Mouse (Mus musculus): ENCODE results near the gene B3galt5. TPM values are rescaled to one million over a fixed set of nuclear protein-coding genes. Genes with fewer than 3 reads are reported as not detected.

Gene B3galt5
- polyA plus RNA-seq, 1 experiment, result 9.7 TPM

DNA sequence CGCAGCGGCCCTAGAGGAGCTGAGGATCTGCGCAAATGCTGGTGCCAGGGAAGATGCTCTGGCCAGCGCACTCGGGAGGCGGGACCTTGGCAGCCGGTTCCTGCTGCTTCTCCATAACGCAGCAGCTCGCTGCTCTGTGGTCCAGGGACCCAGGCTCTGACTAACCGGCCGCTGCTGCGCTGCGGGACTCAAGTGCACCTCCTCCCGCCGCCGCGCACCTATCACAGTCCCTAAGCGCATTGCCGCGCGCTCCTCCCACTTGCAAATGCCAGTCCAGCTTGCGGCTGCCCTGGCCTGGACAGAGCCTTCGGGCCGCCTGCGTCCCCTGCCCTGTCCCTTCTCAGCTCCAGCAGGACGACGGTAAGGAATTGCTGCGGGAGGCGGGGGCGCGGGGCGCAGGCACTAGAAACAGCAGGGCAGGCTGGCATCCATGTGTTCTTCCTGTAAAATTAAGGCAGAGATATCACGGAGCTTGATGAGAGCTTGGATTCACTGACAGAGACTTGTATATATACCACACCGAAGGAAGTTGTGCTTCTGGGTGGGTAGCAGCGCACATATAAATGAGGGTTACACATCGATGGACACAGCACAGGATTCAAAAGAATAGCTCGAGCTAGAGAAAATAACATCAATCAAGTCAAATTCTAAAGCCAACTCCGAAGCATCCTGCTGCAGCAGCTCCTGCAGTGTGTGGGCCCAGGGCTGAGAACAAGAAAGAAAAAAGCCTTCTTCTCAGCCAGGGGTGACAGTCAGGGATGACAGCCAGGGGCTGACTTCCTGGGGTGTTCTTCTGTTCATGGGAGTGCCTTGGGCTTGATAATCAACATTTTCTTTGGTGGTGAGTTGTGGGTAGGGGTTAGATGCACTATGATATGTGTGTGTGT is 45.4 kb downstream of the B3galt5 start:
- H3K27ac ChIP-seq (ENCODE audit: insufficient read depth, low read depth, low read length), result no peak overlapping the region
- no peaks in the 10 kb centered on the region for H3K27me3 ChIP-seq (replicated peaks; ENCODE audit: control insufficient read depth, insufficient read depth, low read length)
- H3K4me1 ChIP-seq (ENCODE audit: control insufficient read depth, insufficient read depth, low read length), result peaks cover 8% of the 10 kb centered on the region; the same call in 1 of the 2 replicates
- WGBS, result 14% methylated on average over 38 of the region's 38 CpGs
- H3K36me3 ChIP-seq (ENCODE audit: control insufficient read depth, insufficient read depth, low read length), result no peaks in the 10 kb centered on the region
- peak; percentile 62 for DNase-seq
- TF ChIP-seq POLR2A (IDR thresholded peaks at IDR 0.05; ENCODE audit: low read depth, low read length), result no peak
- TF ChIP-seq CTCF (conservative IDR thresholded peaks at IDR 0.05; ENCODE audit: insufficient read depth, insufficient read length, low read depth, low read length), result no peak
- no peak overlapping the region for H3K4me3 ChIP-seq (ENCODE audit: insufficient read depth, low read depth, low read length)

DNA sequence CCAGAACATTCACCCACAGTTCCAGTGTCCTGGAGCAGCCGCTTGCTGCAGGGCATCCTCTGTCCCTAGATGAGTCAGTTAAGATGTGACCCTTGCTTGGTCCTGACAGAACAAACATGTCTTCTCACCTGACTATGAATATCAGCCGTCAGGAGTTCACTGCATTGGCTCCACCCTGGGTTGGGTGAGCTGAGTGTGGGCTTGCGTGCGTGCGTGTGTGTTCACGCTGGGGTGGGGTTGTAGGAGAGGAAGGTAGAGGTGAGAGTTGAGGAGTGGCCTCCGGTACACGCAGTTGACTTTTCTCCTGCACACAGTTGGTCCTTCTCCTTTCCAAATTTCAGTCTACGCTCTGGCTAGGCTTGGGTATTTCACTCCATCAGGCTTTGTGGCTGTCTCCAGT is 47.0 kb downstream of the B3galt5 start:
- H3K27ac ChIP-seq (ENCODE audit: insufficient read depth, low read depth, low read length), result no peak overlapping the region
- H3K27me3 ChIP-seq (replicated peaks; ENCODE audit: control insufficient read depth, insufficient read depth, low read length), result no peaks in the 10 kb centered on the region
- 94% methylated on average over 9 of the region's 9 CpGs for WGBS
- no peaks in the 10 kb centered on the region for H3K36me3 ChIP-seq (ENCODE audit: control insufficient read depth, insufficient read depth, low read length)
- no peak overlapping the region for H3K4me3 ChIP-seq (ENCODE audit: insufficient read depth, low read depth, low read length)
- DNase-seq, result no peak
- TF ChIP-seq CTCF (conservative IDR thresholded peaks at IDR 0.05; ENCODE audit: insufficient read depth, insufficient read length, low read depth, low read length) (no peak), POLR2A (IDR thresholded peaks at IDR 0.05; ENCODE audit: low read depth, low read length) (no peak)
- peaks cover 8% of the 10 kb centered on the region; the same call in 1 of the 2 replicates for H3K4me1 ChIP-seq (ENCODE audit: control insufficient read depth, insufficient read depth, low read length)

DNA sequence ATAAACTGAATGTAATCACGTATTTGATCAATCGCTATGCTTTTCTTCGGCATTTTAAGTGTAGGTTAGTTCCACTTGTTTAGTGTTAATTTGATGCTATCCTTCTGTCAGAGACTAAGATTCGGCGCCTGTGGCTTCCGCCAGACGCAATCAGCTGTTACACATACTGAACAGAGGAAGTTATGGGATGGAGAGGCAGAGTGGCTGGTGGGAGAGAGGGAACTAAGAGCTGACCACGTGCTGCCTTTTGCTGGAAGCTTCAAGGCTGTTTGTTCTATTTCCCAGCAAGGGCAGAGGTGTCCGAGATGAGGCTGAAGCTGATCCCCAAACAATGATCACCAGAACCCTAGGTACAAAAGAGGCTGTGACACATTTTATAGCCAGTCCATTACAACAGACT is 56.3 kb downstream of the B3galt5 start:
- H3K27ac ChIP-seq (ENCODE audit: insufficient read depth, low read depth, low read length), result no peak overlapping the region
- no peak overlapping the region for H3K4me3 ChIP-seq (ENCODE audit: insufficient read depth, low read depth, low read length)
- DNase-seq, result no peak
- 71% methylated on average over 9 of the region's 9 CpGs for WGBS
- H3K36me3 ChIP-seq (ENCODE audit: control insufficient read depth, insufficient read depth, low read length), result no peaks in the 10 kb centered on the region
- no peak for TF ChIP-seq POLR2A (IDR thresholded peaks at IDR 0.05; ENCODE audit: low read depth, low read length)
- no peak for TF ChIP-seq CTCF (conservative IDR thresholded peaks at IDR 0.05; ENCODE audit: insufficient read depth, insufficient read length, low read depth, low read length)
- no peaks in the 10 kb centered on the region for H3K27me3 ChIP-seq (replicated peaks; ENCODE audit: control insufficient read depth, insufficient read depth, low read length)
- H3K4me1 ChIP-seq (ENCODE audit: control insufficient read depth, insufficient read depth, low read length), result no peaks in the 10 kb centered on the region

DNA sequence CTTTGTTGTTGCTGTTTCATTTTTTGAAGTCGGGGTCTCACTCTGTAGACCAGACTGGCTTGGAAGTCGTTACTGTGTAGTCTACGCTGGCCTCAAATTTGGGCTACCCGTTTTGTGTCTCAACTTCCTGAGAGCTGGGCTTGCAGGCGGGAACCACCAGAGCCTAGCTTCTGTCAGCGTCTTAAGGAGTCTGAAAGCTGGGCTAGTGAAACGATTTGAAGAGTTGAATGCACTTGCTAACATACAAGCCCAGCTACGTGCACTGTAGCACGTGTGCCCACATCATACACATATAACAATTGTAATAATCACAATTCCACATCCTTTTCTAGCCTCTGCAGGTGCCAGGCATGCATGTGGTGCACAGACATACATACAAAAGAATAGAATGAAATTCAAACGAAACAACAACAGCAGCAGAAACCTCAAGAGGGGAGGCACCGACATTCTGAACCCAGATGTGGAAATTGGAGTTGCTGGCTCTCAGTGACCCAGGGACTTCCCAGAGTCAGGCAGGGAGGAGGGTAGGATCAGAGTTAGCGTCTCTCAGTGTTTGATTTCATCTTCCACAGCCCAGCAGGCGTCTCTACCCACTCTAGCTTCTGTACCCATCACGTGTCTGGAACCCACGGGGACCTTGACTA is 57.1 kb downstream of the B3galt5 start:
- TF ChIP-seq CTCF (conservative IDR thresholded peaks at IDR 0.05; ENCODE audit: insufficient read depth, insufficient read length, low read depth, low read length) (no peak), POLR2A (IDR thresholded peaks at IDR 0.05; ENCODE audit: low read depth, low read length) (no peak)
- no peak overlapping the region for H3K4me3 ChIP-seq (ENCODE audit: insufficient read depth, low read depth, low read length)
- H3K27ac ChIP-seq (ENCODE audit: insufficient read depth, low read depth, low read length), result no peak overlapping the region

DNA sequence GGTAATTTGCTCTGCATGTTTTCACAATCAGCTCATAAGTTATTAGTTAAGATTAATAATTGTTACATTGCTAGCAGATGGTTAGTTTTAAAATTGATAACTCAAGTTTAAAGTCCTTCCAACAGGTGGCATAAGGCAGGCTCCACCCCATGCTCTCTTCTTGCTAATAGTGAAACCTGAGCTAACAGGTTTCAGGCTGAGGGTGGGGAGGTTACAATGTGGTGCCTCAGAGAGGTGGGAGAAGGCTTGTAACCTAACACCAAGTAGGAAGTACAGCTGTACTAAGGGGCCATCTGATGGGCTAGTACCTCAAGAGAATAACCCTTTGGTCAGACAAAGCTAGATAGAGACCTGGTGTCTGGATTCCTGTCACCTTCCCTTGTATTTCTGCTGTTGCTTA is 62.5 kb downstream of the B3galt5 start:
- Histone ChIP-seq H3K27ac (ENCODE audit: insufficient read depth, low read depth, low read length) (no peak overlapping the region), H3K27me3 (replicated peaks; ENCODE audit: control insufficient read depth, insufficient read depth, low read length) (no peaks in the 10 kb centered on the region), H3K36me3 (ENCODE audit: control insufficient read depth, insufficient read depth, low read length) (no peaks in the 10 kb centered on the region), H3K4me1 (ENCODE audit: control insufficient read depth, insufficient read depth, low read length) (no peaks in the 10 kb centered on the region), H3K4me3 (ENCODE audit: insufficient read depth, low read depth, low read length) (no peak overlapping the region)
- TF ChIP-seq POLR2A (IDR thresholded peaks at IDR 0.05; ENCODE audit: low read depth, low read length) (no peak), CTCF (conservative IDR thresholded peaks at IDR 0.05; ENCODE audit: insufficient read depth, insufficient read length, low read depth, low read length) (no peak)
- no peak for DNase-seq

More for the DNA sequence above, 57.1 kb downstream of the B3galt5 start:
- no peak for DNase-seq
- 58% methylated on average over 15 of the region's 15 CpGs for WGBS
- Histone ChIP-seq H3K36me3 (ENCODE audit: control insufficient read depth, insufficient read depth, low read length) (no peaks in the 10 kb centered on the region), H3K4me1 (ENCODE audit: control insufficient read depth, insufficient read depth, low read length) (no peaks in the 10 kb centered on the region), H3K27me3 (replicated peaks; ENCODE audit: control insufficient read depth, insufficient read depth, low read length) (no peaks in the 10 kb centered on the region)

DNA sequence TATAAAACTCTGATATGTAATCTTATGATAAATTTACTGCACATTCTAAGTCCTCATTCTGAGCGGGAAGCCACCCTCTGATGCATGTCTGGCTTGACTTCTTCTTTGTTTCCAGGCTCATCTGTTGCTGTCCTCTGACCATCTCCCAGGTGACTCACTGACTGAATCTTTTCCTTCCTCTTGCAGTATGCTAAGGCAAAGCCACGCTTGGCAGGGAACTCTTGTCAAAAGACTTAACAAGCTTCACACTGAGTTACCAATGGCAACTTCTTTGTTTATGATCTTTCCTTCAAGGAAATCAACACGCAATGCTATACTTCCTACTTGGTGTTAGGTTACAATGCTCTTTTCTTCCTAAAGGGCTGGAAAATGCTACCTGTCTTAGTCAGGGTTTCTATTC is 63.0 kb downstream of the B3galt5 start:
- no peak for DNase-seq
- Histone ChIP-seq H3K4me1 (ENCODE audit: control insufficient read depth, insufficient read depth, low read length) (no peaks in the 10 kb centered on the region), H3K36me3 (ENCODE audit: control insufficient read depth, insufficient read depth, low read length) (no peaks in the 10 kb centered on the region), H3K27me3 (replicated peaks; ENCODE audit: control insufficient read depth, insufficient read depth, low read length) (no peaks in the 10 kb centered on the region), H3K27ac (ENCODE audit: insufficient read depth, low read depth, low read length) (no peak overlapping the region), H3K4me3 (ENCODE audit: insufficient read depth, low read depth, low read length) (no peak overlapping the region)
- TF ChIP-seq CTCF (conservative IDR thresholded peaks at IDR 0.05; ENCODE audit: insufficient read depth, insufficient read length, low read depth, low read length) (no peak), POLR2A (IDR thresholded peaks at IDR 0.05; ENCODE audit: low read depth, low read length) (no peak)
- WGBS, result 60% methylated on average over 3 of the region's 3 CpGs

DNA sequence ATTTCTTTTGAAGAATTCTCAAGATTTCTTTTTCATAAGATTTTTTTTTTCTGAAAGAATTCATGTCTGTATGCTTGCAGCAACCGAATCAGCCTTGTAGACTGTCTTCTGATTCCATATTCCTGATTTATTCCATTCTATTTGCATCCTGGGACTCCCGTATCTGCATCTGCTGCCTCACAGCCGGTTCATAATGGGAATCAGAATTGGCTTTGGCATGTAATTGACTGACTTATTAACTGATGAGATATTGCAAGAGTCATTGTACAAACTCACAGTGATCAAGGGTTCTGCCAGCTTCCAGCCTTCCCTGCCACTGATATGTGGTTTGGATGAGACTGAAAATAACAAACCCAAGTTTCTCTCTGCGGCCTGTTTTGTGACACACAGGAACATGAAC is 67.8 kb downstream of the B3galt5 start:
- no peak for DNase-seq
- Histone ChIP-seq H3K36me3 (ENCODE audit: control insufficient read depth, insufficient read depth, low read length) (no peaks in the 10 kb centered on the region), H3K27me3 (replicated peaks; ENCODE audit: control insufficient read depth, insufficient read depth, low read length) (no peaks in the 10 kb centered on the region), H3K4me3 (ENCODE audit: insufficient read depth, low read depth, low read length) (no peak overlapping the region), H3K4me1 (ENCODE audit: control insufficient read depth, insufficient read depth, low read length) (peaks cover 3% of the 10 kb centered on the region; the same call in 1 of the 2 replicates), H3K27ac (ENCODE audit: insufficient read depth, low read depth, low read length) (no peak overlapping the region)
- TF ChIP-seq CTCF (conservative IDR thresholded peaks at IDR 0.05; ENCODE audit: insufficient read depth, insufficient read length, low read depth, low read length) (no peak), POLR2A (IDR thresholded peaks at IDR 0.05; ENCODE audit: low read depth, low read length) (no peak)
- 87% methylated on average over 4 of the region's 4 CpGs for WGBS

Measured in kidney, adult 2 months (tissue).